Mouse (Mus musculus): ENCODE data around the gene Mindy4.

The Mindy4 gene

GRCm38 (mm10) chr6:55210423-55211365 lies 7.5 kb downstream of the Mindy4 start:
- DNase-seq = no peak

- DNase-seq = peak; percentile 44
These were observed 11.4 kb downstream of the Mindy4 start for GRCm38 (mm10) chr6:55214541-55214940.

GRCm38 (mm10) chr6:55218232-55218631 lies 15.0 kb downstream of the Mindy4 start:
- DNase-seq = no peak

GRCm38 (mm10) chr6:55223986-55224385 lies 20.8 kb downstream of the Mindy4 start:
- no peak for DNase-seq

- DNase-seq = no peak
These were observed 26.9 kb downstream of the Mindy4 start for GRCm38 (mm10) chr6:55230048-55230447.

- DNase-seq = no peak
These were observed 28.9 kb downstream of the Mindy4 start for GRCm38 (mm10) chr6:55232101-55232500.

- peak; percentile 58 for DNase-seq
These were observed 29.5 kb downstream of the Mindy4 start for GRCm38 (mm10) chr6:55232524-55233264.

GRCm38 (mm10) chr6:55233326-55233725 lies 30.1 kb downstream of the Mindy4 start:
- DNase-seq = no peak

- no peak for DNase-seq
These were observed 31.5 kb downstream of the Mindy4 start for GRCm38 (mm10) chr6:55234636-55235035.

GRCm38 (mm10) chr6:55235733-55236132 lies 32.5 kb downstream of the Mindy4 start:
- no peak for DNase-seq

GRCm38 (mm10) chr6:55239931-55240330 lies 36.7 kb downstream of the Mindy4 start:
- DNase-seq = no peak

GRCm38 (mm10) chr6:55240591-55241260 lies 37.5 kb downstream of the Mindy4 start:
- DNase-seq = no peak

GRCm38 (mm10) chr6:55241479-55241878 lies 38.3 kb downstream of the Mindy4 start:
- no peak for DNase-seq

- DNase-seq = no peak
These were observed 42.5 kb downstream of the Mindy4 start for GRCm38 (mm10) chr6:55245680-55246079.

- DNase-seq = no peak
These were observed 43.3 kb downstream of the Mindy4 start for GRCm38 (mm10) chr6:55246441-55246840.

- DNase-seq = no peak
These were observed 43.8 kb downstream of the Mindy4 start for GRCm38 (mm10) chr6:55246911-55247438.

GRCm38 (mm10) chr6:55249263-55249662 lies 46.1 kb downstream of the Mindy4 start:
- DNase-seq = no peak

- no peak for DNase-seq
These were observed 47.6 kb downstream of the Mindy4 start for GRCm38 (mm10) chr6:55250809-55251208.

GRCm38 (mm10) chr6:55251596-55251995 lies 48.4 kb downstream of the Mindy4 start:
- DNase-seq = no peak

GRCm38 (mm10) chr6:55252731-55253247 lies 49.6 kb downstream of the Mindy4 start:
- no peak for DNase-seq

- DNase-seq = no peak
These were observed 53.5 kb downstream of the Mindy4 start for GRCm38 (mm10) chr6:55256500-55257191.

- DNase-seq = no peak
These were observed 54.1 kb downstream of the Mindy4 start for GRCm38 (mm10) chr6:55257246-55257645.
